Mouse (Mus musculus) kidney, embryonic 14.5 days (tissue): ENCODE measurements around the gene St3gal3. TPM values are rescaled to one million over a fixed set of nuclear protein-coding genes. Genes with fewer than 3 reads are reported as not detected.
A peak's percentile ranks its signal among the peaks of the same experiment; 100 is the strongest.

ENCODE experiments used
- ATAC-seq: fragments of 200-750 bp; cut with Nextera tagmentation; 2 replicates; pipeline ENCODE4 v1.8.0; 2017; ENCODE audit warnings: moderate number of reproducible peaks, mild to moderate bottlenecking, moderate TSS enrichment, moderate library complexity; ENCODE audit not compliant: low FRiP score, low TSS enrichment
- H3K27ac ChIP-seq: fragments of 300-500 bp; sonication (generic); 2 replicates; pipeline ENCODE4 v1.5.1; 2014; ENCODE audit warnings: low read depth, mild to moderate bottlenecking, low read length, moderate library complexity, mixed read lengths
- H3K27me3 ChIP-seq: fragments of 300-500 bp; sonication (generic); 2 replicates; pipeline ENCODE4 v1.6.1; 2014; ENCODE audit warnings: mild to moderate bottlenecking, low read length; ENCODE audit not compliant: control insufficient read depth, insufficient read depth
- H3K36me3 ChIP-seq: fragments of 300-500 bp; sonication (generic); 2 replicates; pipeline ENCODE4 v1.6.1; 2014; ENCODE audit warnings: low read length, mixed read lengths; ENCODE audit not compliant: control insufficient read depth, insufficient read depth
- H3K4me1 ChIP-seq: fragments of 300-500 bp; sonication (generic); 2 replicates; pipeline ENCODE4 v1.6.1; 2014; ENCODE audit warnings: low read length, mixed read lengths; ENCODE audit not compliant: control insufficient read depth, insufficient read depth
- H3K4me2 ChIP-seq: fragments of 300-500 bp; sonication (generic); replicated peaks from 2 replicates; pipeline ENCODE4 v1.6.1; 2014; ENCODE audit warnings: low read depth, mild to moderate bottlenecking, low read length
- H3K4me3 ChIP-seq: fragments of 300-500 bp; sonication (generic); 2 replicates; pipeline ENCODE4 v1.5.1; 2014; ENCODE audit warnings: mild to moderate bottlenecking, low read length
- H3K9ac ChIP-seq: fragments of 300-500 bp; sonication (generic); 2 replicates; pipeline ENCODE4 v1.6.1; 2014; ENCODE audit warnings: low read depth, mild to moderate bottlenecking, low read length, moderate library complexity
- H3K9me3 ChIP-seq: fragments of 300-500 bp; sonication (generic); 2 replicates; pipeline ENCODE4 v1.6.1; 2016; ENCODE audit warnings: low read length; ENCODE audit not compliant: control insufficient read depth
- WGBS: fragments of 180-500 bp; shearing (Covaris S2); extraction: QIAGEN DNeasy Blood & Tissue Kit; methylation state at CpG from one replicate; pipeline ENCODE4 v1.1.7; 2014; 5-methylcytosine and 5-hydroxymethylcytosine counted together
- polyA plus RNA-seq: library from polyadenylated mRNA; unstranded; fragments of >200 nt; fragmentation: Nextera tagmentation; extraction: Ambion mirVana; gene quantifications from 2 replicates; pipeline ENCODE4 v1.2.1, GENCODE M21; 2014

St3gal3 gene
- polyA plus RNA-seq, 1 experiment from 2014 or later = 6.8 TPM

GRCm38 (mm10) chr4:118085025-118085424 is 49.7 kb downstream of the St3gal3 start:
- no peaks in the 10 kb centered on the region for H3K9me3 ChIP-seq
- no peak overlapping the region for H3K9ac ChIP-seq
- no peaks in the 10 kb centered on the region for H3K27me3 ChIP-seq
- no peak overlapping the region for H3K4me3 ChIP-seq
- no peak for ATAC-seq
- no peaks in the 10 kb centered on the region for H3K4me1 ChIP-seq
- no peaks in the 10 kb centered on the region for H3K36me3 ChIP-seq
- no peak overlapping the region for H3K4me2 ChIP-seq
- WGBS = 69% methylated on average over 4 of the region's 4 CpGs
- no peak overlapping the region for H3K27ac ChIP-seq

DNA sequence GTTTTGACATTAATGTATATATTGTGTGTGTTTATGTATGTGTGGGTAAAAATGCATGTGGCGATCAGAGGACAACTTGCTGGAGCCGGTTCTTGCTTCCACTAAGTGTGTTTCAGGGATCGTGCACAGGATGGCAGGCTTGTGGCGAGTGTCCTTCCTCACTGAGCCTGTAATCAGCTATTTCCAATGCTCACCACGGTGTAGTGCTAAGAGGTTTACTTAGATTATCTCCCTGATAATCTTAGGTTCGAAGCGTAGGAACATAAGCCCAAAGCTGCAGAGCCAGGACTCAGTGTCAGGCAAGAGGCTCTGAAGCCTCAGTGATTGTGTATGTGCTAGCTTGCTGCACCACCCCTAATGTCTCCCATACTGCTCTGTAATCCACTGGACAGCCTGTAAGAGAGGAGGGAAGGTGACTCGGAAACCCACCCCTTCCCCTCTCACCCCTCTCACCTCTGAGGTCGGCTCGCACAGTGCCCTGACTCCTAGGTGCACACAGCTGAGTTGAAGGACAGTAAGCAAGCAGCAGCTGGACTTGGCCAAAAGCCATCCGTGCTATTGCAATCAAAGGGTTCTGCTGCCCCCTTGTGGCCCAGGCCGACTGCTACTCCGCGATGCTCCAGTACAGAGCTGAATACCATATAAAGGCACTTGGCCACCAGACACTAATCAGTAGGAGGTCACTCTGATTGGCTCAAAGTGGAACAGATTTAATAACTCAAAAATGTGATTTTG is 51.3 kb downstream of the St3gal3 start:
- no peak overlapping the region for H3K4me3 ChIP-seq
- H3K9me3 ChIP-seq = no peaks in the 10 kb centered on the region
- no peak overlapping the region for H3K9ac ChIP-seq
- peak; percentile 87 for ATAC-seq
- no peaks in the 10 kb centered on the region for H3K4me1 ChIP-seq
- no peaks in the 10 kb centered on the region for H3K27me3 ChIP-seq
- H3K27ac ChIP-seq = no peak overlapping the region
- WGBS = 36% methylated on average over 14 of the region's 14 CpGs
- H3K4me2 ChIP-seq = no peak overlapping the region
- H3K36me3 ChIP-seq = no peaks in the 10 kb centered on the region

GRCm38 (mm10) chr4:118081608-118082331 is 52.9 kb downstream of the St3gal3 start:
- WGBS = 72% methylated on average over 18 of the region's 18 CpGs
- Histone ChIP-seq H3K4me2 (no peak overlapping the region), H3K27ac (no peak overlapping the region), H3K27me3 (no peaks in the 10 kb centered on the region), H3K4me3 (no peak overlapping the region), H3K4me1 (peaks cover 8% of the 10 kb centered on the region), H3K9ac (no peak overlapping the region), H3K36me3 (no peaks in the 10 kb centered on the region), H3K9me3 (no peaks in the 10 kb centered on the region)
- ATAC-seq = no peak

- Histone ChIP-seq H3K4me1 (peaks cover 8% of the 10 kb centered on the region), H3K4me2 (no peak overlapping the region), H3K4me3 (no peak overlapping the region), H3K27me3 (no peaks in the 10 kb centered on the region), H3K36me3 (no peaks in the 10 kb centered on the region), H3K27ac (no peak overlapping the region), H3K9me3 (no peaks in the 10 kb centered on the region), H3K9ac (no peak overlapping the region)
- ATAC-seq = no peak
- 51% methylated on average over 8 of the region's 8 CpGs for WGBS
Observed at GRCm38 (mm10) chr4:118080481-118080880, 54.2 kb downstream of the St3gal3 start.

DNA sequence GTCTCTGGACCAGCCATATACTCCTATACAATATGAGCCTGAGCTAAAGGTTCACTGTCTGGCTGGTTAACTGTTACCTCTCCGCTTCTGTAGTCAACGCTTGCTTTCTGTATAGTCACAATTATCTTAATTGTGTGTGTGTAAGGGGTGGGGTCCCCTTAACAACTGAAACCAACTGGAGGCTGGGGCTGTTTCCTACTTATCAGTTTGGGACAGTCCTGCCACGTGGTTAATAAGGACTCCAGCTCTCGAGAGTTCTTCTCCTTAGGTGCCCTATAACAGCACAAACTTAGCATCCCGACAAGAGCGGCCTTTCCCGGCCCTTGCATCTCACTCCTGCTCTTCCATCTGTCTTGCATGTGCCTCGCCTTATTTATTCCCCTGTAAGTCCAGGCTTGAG is 55.5 kb downstream of the St3gal3 start:
- Histone ChIP-seq H3K36me3 (no peaks in the 10 kb centered on the region), H3K9me3 (no peaks in the 10 kb centered on the region; the same call in 1 of the 2 replicates), H3K27me3 (no peaks in the 10 kb centered on the region), H3K4me2 (no peak overlapping the region), H3K9ac (no peak overlapping the region), H3K27ac (no peak overlapping the region), H3K4me3 (no peak overlapping the region), H3K4me1 (peaks cover 8% of the 10 kb centered on the region)
- ATAC-seq = no peak
- 81% methylated on average over 8 of the region's 8 CpGs for WGBS

GRCm38 (mm10) chr4:118078576-118078975 is 56.1 kb downstream of the St3gal3 start:
- Histone ChIP-seq H3K4me1 (peaks cover 8% of the 10 kb centered on the region), H3K36me3 (no peaks in the 10 kb centered on the region), H3K27me3 (no peaks in the 10 kb centered on the region), H3K4me2 (no peak overlapping the region), H3K4me3 (no peak overlapping the region), H3K27ac (no peak overlapping the region), H3K9me3 (no peaks in the 10 kb centered on the region; the same call in 1 of the 2 replicates), H3K9ac (no peak overlapping the region)
- ATAC-seq = no peak
- WGBS = 91% methylated on average over 9 of the region's 9 CpGs

DNA sequence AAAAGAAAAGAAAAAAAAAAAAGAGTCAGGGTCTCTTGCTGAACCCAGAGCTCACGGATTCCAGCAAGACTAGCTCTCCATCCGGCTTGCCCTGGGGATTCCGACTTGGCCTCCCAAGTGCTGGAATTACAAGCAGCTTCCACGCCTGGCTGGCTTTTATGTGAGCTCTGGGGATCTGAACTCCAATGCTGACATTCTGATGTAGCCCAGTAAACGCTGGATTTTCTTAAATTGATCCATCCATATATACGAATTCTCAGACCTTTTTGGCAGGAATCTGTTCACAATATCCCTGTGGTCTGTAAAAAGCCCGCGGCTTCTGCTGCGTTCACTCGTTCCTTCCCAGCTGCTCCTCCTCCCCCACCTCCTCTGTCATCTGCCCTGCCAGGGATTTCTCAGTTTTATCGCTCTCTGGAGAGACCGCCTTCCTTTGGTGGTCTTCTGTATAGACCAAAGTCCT is 57.4 kb downstream of the St3gal3 start:
- Histone ChIP-seq H3K27ac (peak overlapping the region; percentile 78), H3K4me3 (no peak overlapping the region), H3K4me2 (peak overlapping the region; percentile 6; the same call in 1 of the 2 replicates), H3K9me3 (no peaks in the 10 kb centered on the region; the same call in 1 of the 2 replicates), H3K4me1 (peaks cover 8% of the 10 kb centered on the region), H3K9ac (no peak overlapping the region), H3K36me3 (no peaks in the 10 kb centered on the region), H3K27me3 (no peaks in the 10 kb centered on the region)
- WGBS = 7% methylated on average over 12 of the region's 12 CpGs
- ATAC-seq = peak; percentile 72

DNA sequence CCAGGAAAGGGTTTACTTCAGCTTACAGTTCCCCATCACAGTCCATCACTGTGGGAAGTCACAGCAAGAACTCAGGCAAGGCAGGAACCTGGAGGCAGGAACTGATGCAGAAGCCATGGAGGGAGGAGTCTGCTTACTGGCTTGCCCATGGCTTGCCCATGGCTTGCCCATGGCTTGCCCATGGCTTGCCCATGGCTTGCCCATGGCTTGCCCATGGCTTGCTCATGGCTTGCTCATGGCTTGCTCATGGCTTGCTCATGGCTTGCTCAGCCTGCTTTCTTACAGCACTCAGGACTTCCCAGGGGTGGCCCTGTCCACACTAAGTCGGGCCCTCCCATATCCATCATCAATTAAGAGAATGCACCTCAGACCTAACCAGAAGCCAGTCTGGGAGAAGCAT is 58.1 kb downstream of the St3gal3 start:
- no peaks in the 10 kb centered on the region; the same call in 1 of the 2 replicates for H3K9me3 ChIP-seq
- peak overlapping the region; percentile 78 for H3K27ac ChIP-seq
- H3K36me3 ChIP-seq = no peaks in the 10 kb centered on the region
- no peak overlapping the region for H3K4me2 ChIP-seq
- WGBS = 85% methylated on average over 1 of the region's 1 CpGs
- H3K4me1 ChIP-seq = peaks cover 13% of the 10 kb centered on the region
- no peak for ATAC-seq
- H3K27me3 ChIP-seq = no peaks in the 10 kb centered on the region
- H3K4me3 ChIP-seq = no peak overlapping the region
- H3K9ac ChIP-seq = no peak overlapping the region

DNA sequence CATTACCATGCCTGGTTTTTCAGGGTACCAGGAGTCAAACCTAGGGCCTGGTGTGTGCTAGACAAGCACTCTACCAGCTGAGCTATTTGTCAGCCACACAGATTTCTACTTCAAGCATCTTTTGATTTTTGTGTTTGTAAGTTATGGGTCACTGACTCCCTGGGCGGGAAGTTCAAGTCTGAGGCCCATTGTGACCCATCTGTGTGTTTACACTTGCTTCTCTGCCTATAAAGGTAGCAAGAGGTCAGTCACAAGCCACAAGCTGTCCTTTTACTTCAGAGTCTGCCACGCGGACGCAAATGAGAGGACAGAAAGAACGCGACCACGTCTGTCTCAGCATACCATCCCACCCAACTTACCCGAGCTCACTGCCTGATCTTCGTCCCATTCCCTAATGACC is 59.4 kb downstream of the St3gal3 start:
- Histone ChIP-seq H3K27me3 (no peaks in the 10 kb centered on the region), H3K9me3 (no peaks in the 10 kb centered on the region; the same call in 1 of the 2 replicates), H3K4me1 (peaks cover 13% of the 10 kb centered on the region), H3K27ac (no peak overlapping the region), H3K9ac (no peak overlapping the region), H3K4me2 (no peak overlapping the region), H3K4me3 (no peak overlapping the region), H3K36me3 (no peaks in the 10 kb centered on the region)
- WGBS = 51% methylated on average over 9 of the region's 9 CpGs
- ATAC-seq = no peak
